Mouse (Mus musculus) myocyte (in vitro differentiated cells): ENCODE data around the gene Myom3.

Experiments
- CEBPB ChIP-seq: IDR thresholded peaks from 2 replicates; pipeline ENCODE4 v1.6.1; 2011; ENCODE audit warnings: mild to moderate bottlenecking, moderate library complexity; ENCODE audit not compliant: poor library complexity, insufficient read depth, severe bottlenecking
- E2F4 ChIP-seq: IDR thresholded peaks from one replicate; pipeline ENCODE4 v1.6.1; 2011; ENCODE audit warnings: mild to moderate bottlenecking, control low read depth, moderate library complexity; ENCODE audit not compliant: insufficient read depth
- MAX ChIP-seq: IDR thresholded peaks from one replicate; pipeline ENCODE4 v1.6.1; 2011; ENCODE audit warnings: low read depth, mild to moderate bottlenecking, control low read depth
- MYOD1 ChIP-seq, 3 experiments: IDR thresholded peaks; one replicate each; pipeline ENCODE4 v1.6.1; 2011; ENCODE audit warnings: control low read depth in 2 of 3, low read depth in 2 of 3, mild to moderate bottlenecking in 2 of 3, moderate library complexity in 1 of 3; ENCODE audit not compliant: insufficient read length in 2 of 3, control insufficient read depth in 1 of 3
- POLR2A ChIP-seq: IDR thresholded peaks from one replicate; pipeline ENCODE4 v1.6.1; 2011; ENCODE audit warnings: low read depth, mild to moderate bottlenecking, control low read depth, moderate library complexity; ENCODE audit not compliant: insufficient read length
- REST ChIP-seq: IDR thresholded peaks from one replicate; pipeline ENCODE4 v1.6.1; 2011; ENCODE audit warnings: mild to moderate bottlenecking, control low read depth, moderate library complexity; ENCODE audit not compliant: insufficient read depth, insufficient read length
- TCF12 ChIP-seq: IDR thresholded peaks from one replicate; pipeline ENCODE4 v1.6.1; 2011; ENCODE audit warnings: mild to moderate bottlenecking, control low read depth; ENCODE audit not compliant: poor library complexity, insufficient read depth, severe bottlenecking
- TCF3 ChIP-seq: IDR thresholded peaks from one replicate; pipeline ENCODE4 v1.6.1; 2011; ENCODE audit warnings: low read depth, control low read depth; ENCODE audit not compliant: insufficient read length
- USF1 ChIP-seq: IDR thresholded peaks from one replicate; pipeline ENCODE4 v1.6.1; 2011; ENCODE audit warnings: low read depth, mild to moderate bottlenecking, control low read depth, moderate library complexity

DNA sequence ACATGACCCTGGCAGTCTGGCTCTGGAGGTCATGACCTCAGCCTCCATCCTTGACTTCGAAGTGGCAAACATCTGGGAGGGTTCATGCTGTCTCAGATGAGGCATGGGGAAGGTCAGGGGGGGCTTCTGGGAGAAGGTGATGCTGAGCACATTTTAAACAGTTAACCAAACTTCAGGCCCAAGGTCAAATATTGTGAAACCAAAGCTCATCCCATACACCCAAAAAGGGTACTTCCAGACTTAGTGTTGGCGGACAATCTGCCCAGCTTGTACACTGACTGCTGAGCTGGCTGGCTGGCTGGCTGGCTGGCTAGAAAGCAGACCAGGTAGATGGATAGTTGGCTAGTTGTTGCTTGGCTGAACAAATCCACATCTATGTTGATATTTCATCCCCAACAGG is 29.6 kb downstream of the Myom3 start:
- TF ChIP-seq E2F4 (no peak), USF1 (no peak), POLR2A (no peak), TCF12 (no peak), MYOD1 (IDR thresholded peaks at IDR 0.05; ENCODE audit: control insufficient read depth in 1 of 3, insufficient read length in 2 of 3, low read depth in 2 of 3) (no peak), CEBPB (no peak), MAX (no peak), REST (no peak), TCF3 (no peak)
